Mouse (Mus musculus) fibroblast of lung, adult 2 months (primary cell): ENCODE measurements around the gene Tefm.
A peak's percentile ranks its signal among the peaks of the same experiment; 100 is the strongest.

Source experiments
- DNase-seq: peaks from one replicate; pipeline ENCODE4 v3.0.0-alpha.2; 2011; ENCODE audit warnings: low read depth

Tefm gene

GRCm38 (mm10) chr11:80090555-80091164, 51.3 kb downstream of the Tefm start:
- no peak for DNase-seq

- DNase-seq: no peak
Measured at GRCm38 (mm10) chr11:80089817-80090214, 52.2 kb downstream of the Tefm start.

- DNase-seq: peak; percentile 44
Measured at GRCm38 (mm10) chr11:80088917-80089816, 52.8 kb downstream of the Tefm start, which contains the start of gene Atad5. Gene Atad5, plus strand, starts transcription at chr11:80089400.

- peak; percentile 53 for DNase-seq
Measured at GRCm38 (mm10) chr11:80086844-80087243, 55.1 kb downstream of the Tefm start.
